Comparison of ENCODE assay signal across 7 mouse cellular contexts in genomic region chr7:45700301-45701015, GRCm38 (mm10). TPM values are rescaled to one million over a fixed set of nuclear protein-coding genes. Genes with fewer than 3 reads are reported as not detected.
DNase-seq lines count a peak whose midpoint lies in the region; ATAC-seq lines count a peak whose summit lies in the region.

No protein-coding gene starts in this region.

- DNase-seq in R1 (ENCODE audit: low read depth, low spot score) = peak; percentile 92
- DNase-seq in cerebellum, postnatal 36 days = peak; percentile 76 to 81
- peak; percentile 66 for DNase-seq in gastrocnemius, postnatal 10 days
- peak; percentile 82 to 93 for DNase-seq in left cerebral cortex, postnatal 14 days (ENCODE audit: low spot score in 2 of 2)
- peak; percentile 78 for DNase-seq in skeletal muscle tissue, adult 2 months (ENCODE audit: low read depth, low spot score)

- intact Hi-C loops in left cerebral cortex, postnatal 14 days (cut with DNase I) = loop anchor here (10.0 kb wide), 1 partner anchor 236 kb away; the partner anchor contains the start of gene Bax

- ATAC-seq in inflammation-experienced regulatory T-cells, adult 6 months = peak; percentile 26
- peak; percentile 30; the same call in 1 of the 2 replicates for ATAC-seq in megakaryocyte progenitor cell, adult 5-6 weeks (replicated peaks; ENCODE audit: poor library complexity)

RNA-seq across cellular contexts. Expression of gene Car11, which starts 0.8 kb away (rescaled TPM):
- 1 to 10 TPM; 3.4 to 3.9 TPM for total RNA-seq in gastrocnemius, postnatal 10 days (2021)
- 1 to 10 TPM in 2 of 3 experiments, not detected in 1; 1.5 TPM for polyA plus RNA-seq in inflammation-experienced regulatory T-cells, adult 6 months (2017; shearing (Covaris generic))
- 100 to 1,000 TPM; 168 to 172 TPM for total RNA-seq in left cerebral cortex, postnatal 14 days (2021)
- not detected in 2 replicates for total RNA-seq in megakaryocyte progenitor cell, adult 5-6 weeks (2015)
- total RNA-seq in megakaryocyte progenitor cell, adult 5-6 weeks (2017) = not detected in 2 replicates

RNA-seq across cellular contexts. Expression of gene Dbp, which starts 4.4 kb away (rescaled TPM):
- 10 to 100 TPM; 35.9 to 37.9 TPM for total RNA-seq in gastrocnemius, postnatal 10 days (2021)
- polyA plus RNA-seq in inflammation-experienced regulatory T-cells, adult 6 months (2017; shearing (Covaris generic)) = 1 to 10 TPM; 3.1 to 8.6 (median 6.5) TPM
- 10 to 100 TPM; 68.7 to 83.5 TPM for total RNA-seq in left cerebral cortex, postnatal 14 days (2021)
- 3.6 and 5.6 TPM in 2 replicates for total RNA-seq in megakaryocyte progenitor cell, adult 5-6 weeks (2015)
- total RNA-seq in megakaryocyte progenitor cell, adult 5-6 weeks (2017) = 6.2 and 7.2 TPM in 2 replicates

RNA-seq across cellular contexts. Expression of gene Sec1, which starts 6.3 kb away (rescaled TPM):
- under 1 TPM in 1 of 2 experiments, not detected in 1; 0.21 TPM for total RNA-seq in gastrocnemius, postnatal 10 days (2021)
- polyA plus RNA-seq in inflammation-experienced regulatory T-cells, adult 6 months (2017; shearing (Covaris generic)) = under 1 TPM in 1 of 3 experiments, not detected in 2; 0.22 TPM
- under 1 TPM; 0.20 to 0.30 TPM for total RNA-seq in left cerebral cortex, postnatal 14 days (2021)
- not detected in 2 replicates for total RNA-seq in megakaryocyte progenitor cell, adult 5-6 weeks (2015)
- total RNA-seq in megakaryocyte progenitor cell, adult 5-6 weeks (2017) = not detected in 2 replicates

RNA-seq across cellular contexts. Expression of gene Rpl18, which starts 14.8 kb away (rescaled TPM):
- 100 to 1,000 TPM; 793 to 822 TPM for total RNA-seq in gastrocnemius, postnatal 10 days (2021)
- polyA plus RNA-seq in inflammation-experienced regulatory T-cells, adult 6 months (2017; shearing (Covaris generic)) = 1,000 to 10,000 TPM; 1,609 to 2,946 (median 2,383) TPM
- 100 to 1,000 TPM; 369 to 389 TPM for total RNA-seq in left cerebral cortex, postnatal 14 days (2021)
- 1,825 and 1,988 TPM in 2 replicates for total RNA-seq in megakaryocyte progenitor cell, adult 5-6 weeks (2015)
- total RNA-seq in megakaryocyte progenitor cell, adult 5-6 weeks (2017) = 1,777 and 2,306 TPM in 2 replicates

RNA-seq across cellular contexts. Expression of gene Ntn5, which starts 16.6 kb away (rescaled TPM):
- under 1 TPM; 0.75 to 0.77 TPM for total RNA-seq in gastrocnemius, postnatal 10 days (2021)
- polyA plus RNA-seq in inflammation-experienced regulatory T-cells, adult 6 months (2017; shearing (Covaris generic)) = not detected
- total RNA-seq in left cerebral cortex, postnatal 14 days (2021) = 1 to 10 TPM in 1 of 2 experiments, under 1 TPM in 1; 0.91 to 1.5 TPM
- total RNA-seq in megakaryocyte progenitor cell, adult 5-6 weeks (2015) = not detected in 2 replicates
- total RNA-seq in megakaryocyte progenitor cell, adult 5-6 weeks (2017) = not detected in 2 replicates

Comparison
In these comparisons a context has a peak if more than half of its experiments do, and no peak if none do; other contexts are left out.
1. Peak in every context shown above with its lines: DNase-seq and ATAC-seq.
2. RNA of gene Car11, which starts 0.8 kb away (total RNA-seq): 168 to 172 TPM in left cerebral cortex, postnatal 14 days; 3.4 to 3.9 TPM in gastrocnemius, postnatal 10 days and not detected in megakaryocyte progenitor cell, adult 5-6 weeks; every median in the first group is over 10 times any median in the second.
3. RNA of gene Dbp, which starts 4.4 kb away (total RNA-seq): 68.7 to 83.5 TPM in left cerebral cortex, postnatal 14 days and 35.9 to 37.9 TPM in gastrocnemius, postnatal 10 days; 3.6 to 7.2 TPM in megakaryocyte progenitor cell, adult 5-6 weeks; every median in the first group is over 4 times any median in the second.